In genomic region chr12:85348338-85348737, GRCm38 (mm10) we compare ENCODE assay signal across 15 mouse cellular contexts. TPM values are rescaled to one million over a fixed set of nuclear protein-coding genes. Genes with fewer than 3 reads are reported as not detected.
DNase-seq lines count a peak whose midpoint lies in the region; ATAC-seq and TF ChIP-seq lines count a peak whose summit lies in the region.
"Had no signal": no experiment of that assay in that cellular context is flagged by ENCODE, and none has a peak within 500 bp of the region (broad histone marks: within the 10 kb centered on the region; RNA-seq: fewer than 3 reads in every experiment).

No protein-coding gene starts in this region.

- TF ChIP-seq CTCF in left cerebral cortex, adult 2 months (IDR thresholded peaks at IDR 0.05), result no peak
- no peak for TF ChIP-seq CTCF in intestine, postnatal 0 days (IDR thresholded peaks at IDR 0.05; ENCODE audit: low read depth)

- no peak overlapping the region for H3K9ac ChIP-seq in intestine, postnatal 0 days (ENCODE audit: low read depth, low read length)
- H3K9ac ChIP-seq: forebrain, embryonic 13.5 days; hindbrain, embryonic 14.5 days; stomach, embryonic 15.5 days had no signal

- no peak overlapping the region for H3K4me2 ChIP-seq in intestine, postnatal 0 days (replicated peaks; ENCODE audit: low read depth)
- H3K4me2 ChIP-seq: forebrain, embryonic 13.5 days; hindbrain, embryonic 14.5 days; stomach, embryonic 15.5 days had no signal

- WGBS in intestine, postnatal 0 days, result 80% methylated on average over 6 of the region's 6 CpGs

- peaks cover 25% of the 10 kb centered on the region for H3K36me3 ChIP-seq in intestine, postnatal 0 days (ENCODE audit: control insufficient read depth, insufficient read depth)

- no peak overlapping the region for H3K4me3 ChIP-seq in left cerebral cortex, adult 2 months
- H3K4me3 ChIP-seq in intestine, postnatal 0 days (ENCODE audit: low read depth, low read length), result no peak overlapping the region
- H3K4me3 ChIP-seq: forebrain, embryonic 13.5 days; stomach, embryonic 15.5 days had no signal

- H3K4me1 ChIP-seq in intestine, postnatal 0 days (replicated peaks; ENCODE audit: control insufficient read depth, insufficient read depth, low read length), result no peaks in the 10 kb centered on the region
- H3K4me1 ChIP-seq: stomach, embryonic 15.5 days had no signal

- H3K9me3 ChIP-seq in intestine, postnatal 0 days (ENCODE audit: control insufficient read depth), result no peaks in the 10 kb centered on the region
- H3K9me3 ChIP-seq: forebrain, embryonic 13.5 days; stomach, embryonic 15.5 days had no signal

- no peaks in the 10 kb centered on the region for H3K27me3 ChIP-seq in intestine, postnatal 0 days (replicated peaks; ENCODE audit: control insufficient read depth, insufficient read depth, low read length)
- H3K27me3 ChIP-seq: forebrain, embryonic 13.5 days; stomach, embryonic 15.5 days had no signal

- peak; percentile 20 for DNase-seq in embryo, embryonic 10 days (ENCODE audit: low spot score)
- no peak for DNase-seq in embryo, embryonic 11 days
- DNase-seq in left cerebral cortex, adult 2 months (ENCODE audit: extremely low spot score in 1 of 2, low spot score in 2 of 2), result no peak
- DNase-seq in left cerebral cortex, postnatal 14 days (ENCODE audit: low spot score in 2 of 2), result no peak
- no peak for DNase-seq in left cerebral cortex, adult 8-10 months (ENCODE audit: low spot score in 2 of 2)
- DNase-seq in gastrocnemius, postnatal 10 days, result no peak
- DNase-seq: adrenal gland, postnatal 10 days; cerebellum, postnatal 10 days; layer of hippocampus, postnatal 36 days; midbrain, embryonic 14.5 days had no signal

- no peak for ATAC-seq in intestine, postnatal 0 days
- peak; percentile 88 for ATAC-seq in megakaryocyte, adult 5-6 weeks (ENCODE audit: poor library complexity, severe bottlenecking)
- ATAC-seq: forebrain, embryonic 13.5 days had no signal

- H3K27ac ChIP-seq in left cerebral cortex, adult 2 months, result peak overlapping the region; percentile 36
- H3K27ac ChIP-seq in intestine, postnatal 0 days (ENCODE audit: low read depth, low read length), result peak overlapping the region; percentile 31; the same call in 1 of the 2 replicates
- H3K27ac ChIP-seq: forebrain, embryonic 13.5 days; hindbrain, embryonic 14.5 days had no signal

- intact Hi-C loops in left cerebral cortex, adult 2 months (cut with DNase I), result no loop called here
- intact Hi-C loops in left cerebral cortex, postnatal 14 days (cut with DNase I), result loop anchor here (5.0 kb wide), 1 partner anchor 314 kb away; no protein-coding TSS in a partner anchor

RNA-seq across cellular contexts. Expression of gene Nek9, which starts 9.2 kb away (rescaled TPM):
- total RNA-seq in left cerebral cortex, adult 2 months (2021), result 10 to 100 TPM; 32.9 to 34.8 TPM
- total RNA-seq in left cerebral cortex, postnatal 14 days (2021), result 10 to 100 TPM; 25.1 to 26.4 TPM
- 10.2 and 10.3 TPM in 2 replicates for polyA plus RNA-seq in intestine, postnatal 0 days (2015; fragmentation: Nextera tagmentation; extraction: Ambion mirVana)
- total RNA-seq in megakaryocyte, adult 5-6 weeks (2015), result 40.9 TPM in 2 replicates
- total RNA-seq in megakaryocyte, adult 5-6 weeks (2017), result 25.1 and 27.9 TPM in 2 replicates
- 10 to 100 TPM; 37.2 to 40.5 (median 38.7) TPM for total RNA-seq in left cerebral cortex, adult 8-10 months (2022)
- 10 to 100 TPM; 50.5 to 50.7 TPM for total RNA-seq in gastrocnemius, postnatal 10 days (2021)

RNA-seq across cellular contexts. Expression of gene Tmed10, which starts 26.3 kb away (rescaled TPM):
- 100 to 1,000 TPM; 164 to 165 TPM for total RNA-seq in left cerebral cortex, adult 2 months (2021)
- total RNA-seq in left cerebral cortex, postnatal 14 days (2021), result 100 to 1,000 TPM; 157 to 161 TPM
- 328 TPM in 2 replicates for polyA plus RNA-seq in intestine, postnatal 0 days (2015; fragmentation: Nextera tagmentation; extraction: Ambion mirVana)
- 297 and 300 TPM in 2 replicates for total RNA-seq in megakaryocyte, adult 5-6 weeks (2015)
- total RNA-seq in megakaryocyte, adult 5-6 weeks (2017), result 128 and 157 TPM in 2 replicates
- 100 to 1,000 TPM; 169 to 181 (median 175) TPM for total RNA-seq in left cerebral cortex, adult 8-10 months (2022)
- total RNA-seq in gastrocnemius, postnatal 10 days (2021), result 100 to 1,000 TPM; 149 to 160 TPM

RNA-seq across cellular contexts. Expression of gene Zc2hc1c, which starts 59.9 kb away (rescaled TPM):
- 1 to 10 TPM; 2.0 to 2.8 TPM for total RNA-seq in left cerebral cortex, adult 2 months (2021)
- 1 to 10 TPM; 1.4 to 1.5 TPM for total RNA-seq in left cerebral cortex, postnatal 14 days (2021)
- polyA plus RNA-seq in intestine, postnatal 0 days (2015; fragmentation: Nextera tagmentation; extraction: Ambion mirVana), result 0.86 and 0.96 TPM in 2 replicates
- not detected in 2 replicates for total RNA-seq in megakaryocyte, adult 5-6 weeks (2015)
- total RNA-seq in megakaryocyte, adult 5-6 weeks (2017), result 0.04 TPM in 1 of 2 replicates, not detected in the other
- total RNA-seq in left cerebral cortex, adult 8-10 months (2022), result 1 to 10 TPM; 2.6 to 3.3 (median 3.0) TPM
- under 1 TPM; 0.63 TPM for total RNA-seq in gastrocnemius, postnatal 10 days (2021)
